Mouse (Mus musculus): ENCODE data around the gene Plvap.

DNA sequence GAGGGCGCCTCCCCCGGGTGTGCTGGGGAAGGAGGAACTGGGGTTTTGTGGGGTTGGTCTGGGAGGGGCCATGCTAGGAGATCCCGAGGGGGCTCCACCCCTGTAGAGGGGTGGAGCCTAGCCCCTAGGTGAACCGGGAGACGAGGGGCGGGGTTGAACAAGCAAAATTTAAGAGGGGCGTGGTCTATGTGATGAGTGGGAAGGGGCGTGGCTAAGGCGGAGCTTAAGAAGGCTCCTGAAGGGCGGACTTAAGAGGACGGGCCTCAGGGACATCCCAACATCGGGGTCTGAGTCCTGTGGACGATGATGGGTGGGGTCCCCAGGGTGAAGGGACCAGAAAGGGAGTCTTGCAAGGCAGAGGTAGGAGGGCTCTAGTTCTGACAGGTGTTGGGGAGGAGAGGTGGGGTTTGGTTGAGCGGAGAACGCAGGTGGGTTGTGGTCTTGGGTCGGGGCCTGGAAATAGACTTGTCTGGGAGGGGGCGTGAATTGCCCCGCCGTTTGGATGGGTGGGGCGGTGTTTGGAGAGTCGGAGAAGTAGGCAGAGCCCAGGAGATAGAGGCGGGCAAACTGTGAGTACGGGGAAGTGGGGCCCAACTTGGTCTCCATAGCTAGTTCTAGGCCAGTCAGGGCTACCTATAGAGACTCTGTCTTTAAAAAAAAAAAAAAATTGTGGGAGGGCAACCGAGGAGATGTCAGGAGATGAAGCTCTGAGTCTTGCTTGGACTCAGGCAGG, 47.6 kb upstream of the Plvap start:
- no peak for TF ChIP-seq CTCF (IDR thresholded peaks at IDR 0.05; ENCODE audit: low read depth)
- no peak for TF ChIP-seq EP300 (IDR thresholded peaks at IDR 0.05; ENCODE audit: low read depth)

Measured in heart, postnatal 0 days (tissue).